Mouse (Mus musculus) left cerebral cortex, postnatal 14 days (tissue): ENCODE measurements at regions not wholly inside any gene's neighbourhood (a gene's known extent, or its start where the extent isn't known, plus 50 kb on each side); places are given as distances from the start of the nearest gene placed in this dataset.
"Not testable (repeated sequence)": the region's sequence is repeated elsewhere in the genome, so short reads cannot be mapped to it uniquely, and the experiment has no call there.

ENCODE experiments used
- DNase-seq, 2 experiments: peaks; one replicate each; pipeline ENCODE4 v3.0.0; 2021 to 2022; ENCODE audit warnings: low spot score in 2 of 2, mixed read lengths in 1 of 2
- intact Hi-C: fragments of 180-260 bp; cut with DNase I; formaldehyde crosslinking; loops from one replicate; pipeline ENCODE4 v1.15.1; 2025

DNA sequence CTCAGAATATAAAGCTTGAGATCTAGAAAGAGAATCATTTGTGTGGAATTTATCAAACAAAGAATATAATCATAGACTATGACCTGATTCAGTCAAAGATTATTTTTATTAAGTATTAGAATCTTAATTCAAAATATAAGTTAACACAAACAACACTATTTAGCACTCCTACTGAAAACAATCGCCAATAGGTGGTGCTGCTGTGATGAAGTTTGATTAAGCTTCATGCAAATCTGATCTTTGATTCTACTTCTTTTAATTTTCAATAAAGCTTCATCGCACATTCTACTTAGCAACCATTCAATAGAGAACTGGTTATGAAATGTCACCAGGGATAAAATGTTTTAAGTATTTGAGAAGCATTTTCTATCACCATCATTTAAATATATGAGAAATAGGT lies 1509.9 kb upstream of the Pcdh7 start:
- peak; percentile 8 to 58 for DNase-seq
- intact Hi-C loops, result loop anchor here (10.0 kb wide), 1 partner anchor 1497 kb away; no protein-coding TSS in a partner anchor

DNA sequence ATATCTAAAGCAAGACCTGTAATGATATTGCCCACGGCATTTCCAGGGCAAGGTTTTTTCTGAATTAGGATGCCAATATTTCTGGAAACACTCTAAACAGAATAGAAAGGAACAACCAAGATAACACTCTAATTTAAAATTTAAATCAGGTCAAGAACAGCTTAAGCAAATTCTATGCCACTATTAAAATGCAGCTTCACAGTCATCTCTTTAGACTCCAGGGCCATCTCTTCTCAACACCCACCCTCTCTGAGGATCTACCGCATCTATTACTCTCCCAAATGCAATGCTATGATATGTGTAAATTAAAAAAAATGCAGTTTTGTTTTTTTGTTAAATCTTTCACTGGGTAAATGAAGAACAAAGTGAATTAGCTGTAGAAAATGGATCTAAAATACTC lies 1501.9 kb upstream of the Pcdh7 start:
- no peak for DNase-seq
- intact Hi-C loops, result no loop called here

DNA sequence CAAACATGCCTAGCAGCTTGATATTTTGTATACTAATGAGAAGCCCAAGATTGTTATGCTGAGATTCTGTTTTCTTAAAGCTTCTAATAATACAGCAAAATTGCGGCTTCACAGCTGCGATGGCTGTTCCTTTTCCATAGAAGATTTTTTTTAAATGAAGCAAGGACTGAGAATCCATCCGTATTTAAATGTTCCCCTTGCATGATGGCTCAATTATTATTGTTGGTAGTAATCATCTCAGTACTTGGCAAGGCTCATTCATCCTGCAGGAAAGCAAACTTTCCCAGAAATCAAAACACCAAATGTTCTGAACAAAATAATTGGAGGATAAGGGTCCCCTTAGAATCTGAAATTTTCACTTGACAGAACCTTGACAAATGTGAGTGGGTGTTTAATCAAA lies 1451.6 kb upstream of the Pcdh7 start:
- peak in 1 of 2 experiments; percentile 3 for DNase-seq
- intact Hi-C loops, result no loop called here

DNA sequence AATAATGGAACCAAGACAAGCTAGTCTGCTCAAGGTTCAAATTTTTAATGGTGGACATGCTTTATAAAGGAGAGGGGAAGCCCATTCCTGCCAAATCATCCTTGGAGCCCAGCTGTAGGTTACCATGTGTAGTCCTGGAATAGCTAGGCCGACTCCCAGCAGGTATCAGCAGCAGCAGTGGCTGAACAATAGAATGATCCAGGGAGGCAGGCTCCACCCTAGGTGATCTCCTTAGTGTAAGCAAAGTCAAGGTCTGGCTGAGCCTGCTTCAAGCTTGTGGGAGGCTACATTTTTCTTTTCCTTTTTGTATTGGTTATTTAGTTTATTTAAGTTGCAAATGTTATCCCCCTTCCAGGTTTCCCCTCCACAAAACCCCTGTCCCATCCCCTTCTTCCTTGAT lies 1426.1 kb upstream of the Pcdh7 start:
- DNase-seq, intact Hi-C loops: not testable (repeated sequence)
